Comparison of ENCODE assay signal across 16 mouse cellular contexts in genomic region chr15:96020465-96020864, GRCm38 (mm10).
"Had no signal": no experiment of that assay in that cellular context is flagged by ENCODE, and none has a peak within 500 bp of the region (broad histone marks: within the 10 kb centered on the region; RNA-seq: fewer than 3 reads in every experiment).

No protein-coding gene starts in this region.

- H3K4me1 ChIP-seq: neural tube, embryonic 13.5 days; neural tube, embryonic 15.5 days; stomach, embryonic 15.5 days had no signal

- H3K9ac ChIP-seq: neural tube, embryonic 13.5 days; neural tube, embryonic 15.5 days; stomach, embryonic 15.5 days had no signal

- H3K27ac ChIP-seq: neural tube, embryonic 13.5 days; neural tube, embryonic 15.5 days; stomach, embryonic 15.5 days; stomach, postnatal 0 days had no signal

- DNase-seq: retina, postnatal 1 day; right cerebral cortex, adult 18-20 months; right cerebral cortex, postnatal 14 days; right cerebral cortex, postnatal 25 days; right cerebral cortex, postnatal 4 days; spleen, adult 18-20 months; thymus, adult 18-20 months; thymus, adult 2 months; thymus, postnatal 14 days; thymus, postnatal 25 days; thymus, postnatal 36 days; thymus, postnatal 4 days had no signal

- H3K9me3 ChIP-seq: neural tube, embryonic 15.5 days; stomach, embryonic 15.5 days had no signal

- H3K4me2 ChIP-seq: neural tube, embryonic 13.5 days; neural tube, embryonic 15.5 days; stomach, embryonic 15.5 days had no signal

- H3K4me3 ChIP-seq: neural tube, embryonic 13.5 days; neural tube, embryonic 15.5 days; stomach, embryonic 15.5 days had no signal

- H3K27me3 ChIP-seq: neural tube, embryonic 13.5 days; neural tube, embryonic 15.5 days; stomach, embryonic 15.5 days had no signal

- H3K36me3 ChIP-seq: neural tube, embryonic 13.5 days; neural tube, embryonic 15.5 days; stomach, embryonic 15.5 days had no signal
